Mouse (Mus musculus): ENCODE results near the gene Elavl4.

DNA sequence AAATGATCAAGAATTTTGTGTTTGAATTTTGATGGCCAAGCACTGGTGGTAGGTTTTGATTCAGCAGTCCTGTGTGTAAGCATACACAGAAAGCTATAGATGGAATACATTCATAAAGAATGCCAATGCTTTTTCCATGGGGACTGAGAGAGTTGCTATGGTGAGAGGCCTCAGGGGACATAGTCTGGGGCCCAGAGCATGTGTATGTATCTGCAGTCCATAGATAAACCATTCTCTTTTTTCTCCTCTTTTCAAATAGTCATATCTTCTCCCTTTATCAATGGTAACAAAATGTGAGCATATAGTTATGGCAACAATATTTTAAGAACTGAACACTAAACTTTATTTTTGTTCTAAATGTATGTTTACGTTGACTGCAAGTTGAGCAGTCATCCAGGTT lies 122.1 kb downstream of the Elavl4 start:
- TF ChIP-seq CTCF (IDR thresholded peaks at IDR 0.05; ENCODE audit: extremely low read depth, insufficient read depth, low read length) (no peak), POLR2A (IDR thresholded peaks at IDR 0.05; ENCODE audit: extremely low read depth, insufficient read depth, low read length) (no peak)
